Mouse (Mus musculus) heart, postnatal 0 days (tissue): ENCODE measurements around the gene Ccdc184.

Experiments used
- CTCF ChIP-seq: IDR thresholded peaks from 2 replicates; pipeline ENCODE4 v1.5.1; 2016; ENCODE audit warnings: antibody characterized with exemption, control low read depth, low read depth
- EP300 ChIP-seq: IDR thresholded peaks from 2 replicates; pipeline ENCODE4 v1.6.1; 2016; ENCODE audit warnings: antibody characterized with exemption, low read depth

DNA sequence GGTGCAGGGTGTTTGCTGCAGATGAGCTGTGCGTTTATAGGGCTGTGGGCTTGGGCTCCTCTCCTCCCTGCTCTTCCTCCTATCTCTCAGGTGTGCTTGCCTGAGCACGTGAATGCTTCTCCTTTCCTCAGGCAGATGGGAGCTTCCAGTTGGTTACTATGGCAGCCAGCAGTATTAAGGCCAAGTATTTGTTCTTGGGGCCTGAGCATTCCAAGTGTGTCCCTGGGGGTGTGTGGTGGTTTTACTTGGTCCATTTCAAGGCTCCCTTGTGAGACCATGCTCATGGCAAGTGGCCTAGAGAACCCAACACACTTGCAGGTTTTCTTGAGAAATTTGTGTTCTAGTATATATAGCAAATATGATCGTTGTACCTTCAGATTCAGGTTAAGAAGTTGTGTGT lies 28.5 kb downstream of the Ccdc184 start, which contains the start of gene Olfr288:
- TF ChIP-seq EP300, result no peak
- no peak for TF ChIP-seq CTCF
